ENCODE assay signal across 8 mouse cellular contexts in the genomic region with DNA sequence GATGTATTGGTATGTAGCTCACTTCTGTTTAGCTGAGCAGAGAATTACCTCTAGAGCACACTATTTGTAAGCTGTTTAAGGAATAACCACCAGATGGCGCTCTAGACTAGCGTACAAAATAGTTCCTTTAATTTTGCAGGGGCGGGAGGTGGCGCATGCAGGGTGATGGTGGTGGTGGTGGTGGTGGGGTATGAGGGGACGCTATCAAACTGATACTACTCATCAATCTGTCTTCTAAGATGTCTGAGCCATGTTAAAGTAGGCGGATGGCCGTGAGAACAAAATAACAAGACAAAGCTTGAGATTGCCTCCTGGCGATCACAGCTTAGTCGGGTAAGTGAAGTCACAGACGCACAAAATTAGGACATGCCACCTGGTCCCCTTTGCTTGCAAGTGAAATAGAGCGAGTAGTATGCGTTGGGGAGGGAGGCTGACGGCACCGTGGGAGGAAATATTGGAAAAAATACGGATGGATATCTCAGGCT.
A peak's percentile ranks its signal among the peaks of the same experiment; 100 is the strongest.
DNase-seq lines count a peak whose midpoint lies in the region; ATAC-seq lines count a peak whose summit lies in the region.
"Had no signal": no experiment of that assay in that cellular context is flagged by ENCODE, and none has a peak within 500 bp of the region (broad histone marks: within the 10 kb centered on the region; RNA-seq: fewer than 3 reads in every experiment).

No protein-coding gene starts in this region.

- no peaks in the 10 kb centered on the region for H3K36me3 ChIP-seq in midbrain, embryonic 11.5 days (ENCODE audit: control insufficient read depth, insufficient read depth, low read length)
- H3K36me3 ChIP-seq: limb, embryonic 15.5 days had no signal

- H3K27ac ChIP-seq in midbrain, embryonic 11.5 days (ENCODE audit: low read depth, low read length): no peak overlapping the region
- H3K27ac ChIP-seq: limb, embryonic 15.5 days had no signal

- H3K9ac ChIP-seq in midbrain, embryonic 11.5 days (ENCODE audit: low read length): no peak overlapping the region
- H3K9ac ChIP-seq: limb, embryonic 15.5 days had no signal

- no peak overlapping the region for H3K4me2 ChIP-seq in midbrain, embryonic 11.5 days
- H3K4me2 ChIP-seq: limb, embryonic 15.5 days had no signal

- no peaks in the 10 kb centered on the region for H3K4me1 ChIP-seq in midbrain, embryonic 11.5 days (ENCODE audit: control insufficient read depth, insufficient read depth, low read length)
- H3K4me1 ChIP-seq: limb, embryonic 15.5 days had no signal

- H3K27me3 ChIP-seq in midbrain, embryonic 11.5 days (ENCODE audit: control insufficient read depth, insufficient read depth, low read length): no peaks in the 10 kb centered on the region
- H3K27me3 ChIP-seq: limb, embryonic 15.5 days had no signal

- DNase-seq in urinary bladder, postnatal 25 days (ENCODE audit: low spot score): peak; percentile 6
- no peak for DNase-seq in urinary bladder, adult 2 months (ENCODE audit: low spot score)
- DNase-seq in c-Kit-positive CD71-positive TER-119-positive erythroid progenitor cells, embryonic 14.5 days (ENCODE audit: low spot score): peak; percentile 15
- peak; percentile 67 for DNase-seq in layer of hippocampus, adult 9-11 months
- DNase-seq in midbrain, embryonic 11.5 days (ENCODE audit: low spot score, missing footprints): peak; percentile 98
- DNase-seq in testis, postnatal 10 days (ENCODE audit: low spot score): peak; percentile 51

- 37% methylated on average over 15 of the region's 15 CpGs for WGBS in midbrain, embryonic 11.5 days

- H3K9me3 ChIP-seq in midbrain, embryonic 11.5 days (ENCODE audit: control insufficient read depth, low read length): no peaks in the 10 kb centered on the region
- H3K9me3 ChIP-seq: limb, embryonic 15.5 days had no signal

- H3K4me3 ChIP-seq in midbrain, embryonic 11.5 days (ENCODE audit: low read depth, low read length): no peak overlapping the region
- H3K4me3 ChIP-seq: limb, embryonic 15.5 days had no signal

- peak; percentile 58; the same call in 1 of the 2 replicates for ATAC-seq in granulocyte monocyte progenitor cell, adult 5-6 weeks (replicated peaks; ENCODE audit: poor library complexity, severe bottlenecking)
- ATAC-seq in midbrain, embryonic 11.5 days (ENCODE audit: low FRiP score): no peak
